Mouse (Mus musculus) CH12F3 (cell line): ENCODE measurements around the gene Zfp704.

ENCODE experiments used
- in situ Hi-C: fragments of 300-500 bp; cut with MboI; formaldehyde crosslinking; loops from 2 replicates; pipeline ENCODE4 v1.14.3; 2020; ENCODE audit warnings: low sequenced_read_pairs

Gene Zfp704

GRCm38 (mm10) chr3:9432796-9433526 lies 176.9 kb downstream of the Zfp704 start:
- in situ Hi-C loops = no loop called here

GRCm38 (mm10) chr3:9432226-9432625 lies 177.7 kb downstream of the Zfp704 start:
- in situ Hi-C loops = no loop called here

GRCm38 (mm10) chr3:9429946-9430345 lies 179.9 kb downstream of the Zfp704 start:
- in situ Hi-C loops = no loop called here

- in situ Hi-C loops = no loop called here
These were observed 182.1 kb downstream of the Zfp704 start for GRCm38 (mm10) chr3:9427826-9428225.

GRCm38 (mm10) chr3:9425661-9426060 lies 184.2 kb downstream of the Zfp704 start:
- in situ Hi-C loops = no loop called here

- in situ Hi-C loops = no loop called here
These were observed 185.2 kb downstream of the Zfp704 start for GRCm38 (mm10) chr3:9424637-9425036.

- in situ Hi-C loops = no loop called here
These were observed 186.2 kb downstream of the Zfp704 start for GRCm38 (mm10) chr3:9423669-9424068.

- in situ Hi-C loops = no loop called here
These were observed 201.0 kb downstream of the Zfp704 start for GRCm38 (mm10) chr3:9408896-9409295.

- in situ Hi-C loops = no loop called here
These were observed 202.1 kb downstream of the Zfp704 start for GRCm38 (mm10) chr3:9407801-9408200.

GRCm38 (mm10) chr3:9407119-9407546 lies 202.8 kb downstream of the Zfp704 start:
- in situ Hi-C loops = no loop called here

- in situ Hi-C loops = no loop called here
These were observed 204.5 kb downstream of the Zfp704 start for GRCm38 (mm10) chr3:9405341-9405740.

GRCm38 (mm10) chr3:9403255-9404050 lies 206.4 kb downstream of the Zfp704 start:
- in situ Hi-C loops = no loop called here

- in situ Hi-C loops = no loop called here
These were observed 207.0 kb downstream of the Zfp704 start for GRCm38 (mm10) chr3:9402836-9403235.

- in situ Hi-C loops = no loop called here
These were observed 207.5 kb downstream of the Zfp704 start for GRCm38 (mm10) chr3:9402345-9402744.

GRCm38 (mm10) chr3:9401685-9402084 lies 208.2 kb downstream of the Zfp704 start:
- in situ Hi-C loops = no loop called here

- in situ Hi-C loops = no loop called here
These were observed 209.0 kb downstream of the Zfp704 start for GRCm38 (mm10) chr3:9400886-9401221.

GRCm38 (mm10) chr3:9400201-9400885 lies 209.5 kb downstream of the Zfp704 start:
- in situ Hi-C loops = no loop called here

GRCm38 (mm10) chr3:9398271-9398670 lies 211.6 kb downstream of the Zfp704 start:
- in situ Hi-C loops = no loop called here
